Mouse (Mus musculus) CH12.LX (cell line): Measurements from ENCODE around the gene Mrpl51. TPM values are rescaled to one million over a fixed set of nuclear protein-coding genes. Genes with fewer than 3 reads are reported as not detected.

Experiments
- DNase-seq: peaks from one replicate; pipeline ENCODE4 v3.0.0-alpha.2; 2013; ENCODE audit errors: extremely low read depth
- H3K27ac ChIP-seq: 2 replicates; pipeline ENCODE4 v1.5.1; 2012; ENCODE audit warnings: low read depth, mild to moderate bottlenecking, control low read depth, moderate library complexity; ENCODE audit not compliant: insufficient read depth
- H3K27me3 ChIP-seq: replicated peaks from 2 replicates; pipeline ENCODE3; 2012; ENCODE audit warnings: inconsistent platforms
- H3K36me3 ChIP-seq, 2 experiments: replicated peaks in 1 of 2; 2 replicates each; pipeline versions ENCODE3 to v1.6.1; 2012; ENCODE audit warnings: inconsistent platforms in 1 of 2, low read length in 1 of 2, mild to moderate bottlenecking in 1 of 2, mixed read lengths in 1 of 2, moderate library complexity in 1 of 2; ENCODE audit not compliant: control insufficient read depth in 1 of 2, insufficient read depth in 1 of 2
- H3K4me1 ChIP-seq, 2 experiments: 2 replicates each; pipeline ENCODE4 v1.6.1; 2012; ENCODE audit warnings: inconsistent platforms in 1 of 2, moderate library complexity in 1 of 2; ENCODE audit not compliant: insufficient read depth in 2 of 2, control insufficient read depth in 1 of 2
- H3K4me2 ChIP-seq: 2 replicates; pipeline ENCODE4 v1.6.1; 2012; ENCODE audit warnings: low read depth, mild to moderate bottlenecking, control low read depth; ENCODE audit not compliant: poor library complexity, insufficient read depth, severe bottlenecking
- H3K4me3 ChIP-seq, 3 experiments: fragments of 150-350 bp in 1 of 3; sonication (generic) in 1 of 3; replicated peaks in 1 of 3; 2 replicates each; pipeline versions ENCODE3 to v1.5.1; 2011 to 2012; ENCODE audit warnings: low read depth in 2 of 3, low read length in 2 of 3, mild to moderate bottlenecking in 2 of 3, moderate library complexity in 2 of 3, control low read depth in 1 of 3, improper control_type of control experiment in 1 of 3, inconsistent platforms in 1 of 3, mixed read lengths in 1 of 3; ENCODE audit not compliant: poor library complexity in 1 of 3
- H3K79me2 ChIP-seq: replicated peaks from 2 replicates; pipeline ENCODE4 v1.6.1; 2012; ENCODE audit warnings: mild to moderate bottlenecking, moderate library complexity; ENCODE audit not compliant: control insufficient read depth, poor library complexity, insufficient read depth, severe bottlenecking; ENCODE audit errors: extremely low read depth
- H3K9ac ChIP-seq: 2 replicates; pipeline ENCODE4 v1.6.1; 2012; ENCODE audit warnings: low read depth, mild to moderate bottlenecking, control low read depth, moderate library complexity; ENCODE audit not compliant: insufficient read depth
- H3K9me3 ChIP-seq: replicated peaks from 2 replicates; pipeline ENCODE3; 2012; ENCODE audit warnings: low read length, inconsistent platforms, mixed read lengths
- BHLHE40 ChIP-seq: IDR thresholded peaks from 2 replicates; pipeline ENCODE4 v1.6.1; 2011; ENCODE audit warnings: mild to moderate bottlenecking, low read depth, low read length, improper control_type of control experiment
- CHD1 ChIP-seq: IDR thresholded peaks from 2 replicates; pipeline ENCODE4 v1.6.1; 2012; ENCODE audit warnings: low read depth, low read length, improper control_type of control experiment, inconsistent platforms
- CHD2 ChIP-seq: IDR thresholded peaks from 2 replicates; pipeline ENCODE4 v1.6.1; 2011; ENCODE audit warnings: low read length, improper control_type of control experiment
- CTCF ChIP-seq, 2 experiments: IDR thresholded peaks in 1 of 2; conservative IDR thresholded peaks in 1 of 2; 2 replicates each; pipeline ENCODE4 v1.5.1; 2011 to 2012; ENCODE audit warnings: low read depth in 2 of 2, low read length in 2 of 2, improper control_type of control experiment in 1 of 2, inconsistent platforms in 1 of 2, mild to moderate bottlenecking in 1 of 2, moderate library complexity in 1 of 2
- EP300 ChIP-seq: IDR thresholded peaks from 2 replicates; pipeline ENCODE4 v1.6.1; 2011; ENCODE audit warnings: low read length, improper control_type of control experiment
- HCFC1 ChIP-seq: IDR thresholded peaks from 2 replicates; pipeline ENCODE4 v1.6.1; 2012; ENCODE audit warnings: low read depth, mild to moderate bottlenecking, inconsistent platforms, low read length, improper control_type of control experiment
- IRF4 ChIP-seq: IDR thresholded peaks from 2 replicates; pipeline ENCODE4 v1.6.1; 2014; ENCODE audit warnings: low read depth, mild to moderate bottlenecking, inconsistent platforms, low read length, improper control_type of control experiment
- KAT2A ChIP-seq: IDR thresholded peaks from 2 replicates; pipeline ENCODE4 v1.6.1; 2012; ENCODE audit warnings: low read length, improper control_type of control experiment, inconsistent platforms; ENCODE audit not compliant: insufficient replicate concordance
- MAFK ChIP-seq: IDR thresholded peaks from 2 replicates; pipeline ENCODE4 v1.6.1; 2011; ENCODE audit warnings: low read length, improper control_type of control experiment; ENCODE audit not compliant: insufficient replicate concordance
- MAX ChIP-seq: IDR thresholded peaks from 2 replicates; pipeline ENCODE4 v1.6.1; 2011; ENCODE audit warnings: low read length, improper control_type of control experiment
- MAZ ChIP-seq: IDR thresholded peaks from 2 replicates; pipeline ENCODE4 v1.6.1; 2012; ENCODE audit warnings: low read depth, mild to moderate bottlenecking, inconsistent platforms, low read length, improper control_type of control experiment, moderate library complexity
- NRF1 ChIP-seq: IDR thresholded peaks from 2 replicates; pipeline ENCODE4 v1.6.1; 2014; ENCODE audit warnings: low read depth, mild to moderate bottlenecking, inconsistent platforms, low read length, improper control_type of control experiment, moderate library complexity
- PAX5 ChIP-seq: IDR thresholded peaks from 2 replicates; pipeline ENCODE4 v1.6.1; 2012; ENCODE audit warnings: low read length, inconsistent platforms, mixed read lengths
- POLR2AphosphoS2 ChIP-seq: IDR thresholded peaks from 2 replicates; pipeline ENCODE4 v1.6.1; 2011; ENCODE audit warnings: low read depth, low read length, improper control_type of control experiment
- RAD21 ChIP-seq: IDR thresholded peaks from 2 replicates; pipeline ENCODE4 v1.6.1; 2011; ENCODE audit warnings: low read depth, mild to moderate bottlenecking, low read length, improper control_type of control experiment, moderate library complexity
- RCOR1 ChIP-seq: conservative IDR thresholded peaks from 2 replicates; pipeline ENCODE4 v1.6.1; 2012; ENCODE audit warnings: low read depth, mild to moderate bottlenecking, inconsistent platforms, low read length, improper control_type of control experiment
- SMC3 ChIP-seq: IDR thresholded peaks from 2 replicates; pipeline ENCODE4 v1.6.1; 2011; ENCODE audit warnings: low read depth, low read length, improper control_type of control experiment
- TCF12 ChIP-seq: IDR thresholded peaks from 2 replicates; pipeline ENCODE4 v1.6.1; 2014; ENCODE audit warnings: low read depth, mild to moderate bottlenecking, inconsistent platforms, low read length, improper control_type of control experiment
- USF1 ChIP-seq: IDR thresholded peaks from 2 replicates; pipeline ENCODE4 v1.6.1; 2014; ENCODE audit warnings: low read depth, mild to moderate bottlenecking, inconsistent platforms, low read length, improper control_type of control experiment
- USF2 ChIP-seq: conservative IDR thresholded peaks from 2 replicates; pipeline ENCODE4 v1.6.1; 2011; ENCODE audit warnings: low read depth, low read length, improper control_type of control experiment
- ZC3H11A ChIP-seq: IDR thresholded peaks from 2 replicates; pipeline ENCODE4 v1.6.1; 2012; ENCODE audit warnings: low read depth, mild to moderate bottlenecking, inconsistent platforms, low read length, improper control_type of control experiment
- ZKSCAN1 ChIP-seq: IDR thresholded peaks from 2 replicates; pipeline ENCODE4 v1.6.1; 2012; ENCODE audit warnings: low read depth, inconsistent platforms, low read length, improper control_type of control experiment, borderline replicate concordance
- ZNF384 ChIP-seq: IDR thresholded peaks from 2 replicates; pipeline ENCODE4 v1.6.1; 2012; ENCODE audit warnings: low read depth, low read length, improper control_type of control experiment, inconsistent platforms
- dilution Hi-C: fragments of 300-500 bp; cut with MboI; formaldehyde crosslinking; loops from 2 replicates; pipeline ENCODE4 v1.14.3; 2020; ENCODE audit warnings: low sequenced_read_pairs; ENCODE audit not compliant: extremely low pct_unique_long_range_greater_than_20kb, extremely low pct_ligation_motif_present
- in situ Hi-C: fragments of 300-500 bp; cut with MboI; formaldehyde crosslinking; loops from 3 replicates; pipeline ENCODE4 v1.14.3; 2019; ENCODE audit warnings: low sequenced_read_pairs, low pct_ligation_motif_present, low pct_unique_long_range_greater_than_20kb, mixed read lengths
- polyA plus RNA-seq: library from polyadenylated mRNA; unstranded; fragments of >175 nt; gene quantifications from 2 replicates; pipeline ENCODE4 v1.2.1, GENCODE M21; 2012; ENCODE audit warnings: low read depth; ENCODE audit not compliant: insufficient read length
- total RNA-seq, 2 experiments: library from RNA; depleted of rRNA; stranded (reverse); fragments of 300-350 nt in 1 of 2; fragments of >200 nt in 1 of 2; gene quantifications; 2 replicates each; pipeline ENCODE4 v1.2.3; 2012 to 2014

The Mrpl51 gene
- total and polyA plus RNA-seq, 3 experiments: 120 to 184 (median 161) TPM

DNA sequence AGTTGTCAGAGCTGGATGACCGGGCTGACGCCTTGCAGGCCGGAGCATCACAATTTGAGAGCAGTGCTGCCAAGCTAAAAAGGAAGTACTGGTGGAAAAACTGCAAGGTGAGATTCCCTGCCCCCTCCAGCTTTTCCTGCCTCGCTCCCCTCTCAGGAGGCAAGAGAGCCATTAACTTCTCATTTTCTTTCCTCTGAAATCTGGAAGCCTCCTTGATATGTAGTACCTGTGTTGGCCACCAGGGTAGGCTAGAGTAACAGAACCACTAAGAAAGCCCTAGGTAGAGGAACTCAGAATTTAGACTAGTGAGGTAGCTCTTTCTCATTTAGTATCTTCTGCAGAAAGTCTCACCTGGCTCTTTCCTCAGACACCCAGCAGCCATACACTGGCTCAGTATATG lies 27.4 kb downstream of the Mrpl51 start:
- no peak overlapping the region for H3K27ac ChIP-seq
- H3K4me3 ChIP-seq: no peak overlapping the region
- TF ChIP-seq TCF12 (no peak), PAX5 (no peak), CTCF (conservative IDR thresholded peaks at IDR 0.05 in 1 of 2, IDR thresholded peaks at IDR 0.05 in 1 of 2; ENCODE audit: low read depth in 2 of 2, low read length in 2 of 2) (peak; percentile 78 to 90), MAX (no peak), IRF4 (0 out of 2 replicates have a peak, but pooled peaks have one; percentile 20), HCFC1 (no peak), ZC3H11A (peak; percentile 46), POLR2AphosphoS2 (no peak), USF1 (no peak), ZKSCAN1 (no peak), EP300 (no peak), KAT2A (no peak), USF2 (no peak), BHLHE40 (no peak), CHD1 (no peak), RAD21 (peak; percentile 77), ZNF384 (no peak), RCOR1 (no peak), MAZ (no peak), NRF1 (no peak), MAFK (no peak), CHD2 (no peak), SMC3 (peak; percentile 90)
- H3K79me2 ChIP-seq: no peaks in the 10 kb centered on the region
- DNase-seq: peak; percentile 73
- H3K9ac ChIP-seq: no peak overlapping the region
- H3K27me3 ChIP-seq: peaks cover 5% of the 10 kb centered on the region
- in situ Hi-C loops: no loop called here
- H3K4me1 ChIP-seq: peaks cover 4 to 40% of the 10 kb centered on the region in 2 experiments; a peak in 3 of 4 replicates
- H3K4me2 ChIP-seq: no peak overlapping the region
- H3K9me3 ChIP-seq: no peaks in the 10 kb centered on the region
- peaks cover 12 to 49% of the 10 kb centered on the region in 2 experiments for H3K36me3 ChIP-seq
- dilution Hi-C loops: no loop called here
